Mouse (Mus musculus): ENCODE data around the gene Vps25.

Gene Vps25

GRCm38 (mm10) chr11:101269577-101270116 lies 16.1 kb downstream of the Vps25 start:
- in situ Hi-C loops (cut with MboI, MseI): no loop called here

- in situ Hi-C loops (cut with MboI, MseI): no loop called here
Observed at GRCm38 (mm10) chr11:101272446-101272845, 18.9 kb downstream of the Vps25 start.

- in situ Hi-C loops (cut with MboI, MseI): no loop called here
Observed at GRCm38 (mm10) chr11:101275309-101275708, 21.8 kb downstream of the Vps25 start.

- in situ Hi-C loops (cut with MboI, MseI): no loop called here
Observed at GRCm38 (mm10) chr11:101276319-101277070, 23.0 kb downstream of the Vps25 start.

GRCm38 (mm10) chr11:101277381-101278222 lies 24.1 kb downstream of the Vps25 start:
- in situ Hi-C loops (cut with MboI, MseI): no loop called here

- in situ Hi-C loops (cut with MboI, MseI): no loop called here
Observed at GRCm38 (mm10) chr11:101278223-101279192, 25.0 kb downstream of the Vps25 start, which contains the start of the genes Cntd1 and Coa3. TSS of gene Cntd1 (plus strand) at chr11:101279012. TSS of gene Coa3 (minus strand) at chr11:101279114.

GRCm38 (mm10) chr11:101279193-101279569 lies 25.7 kb downstream of the Vps25 start:
- in situ Hi-C loops (cut with MboI, MseI): no loop called here

GRCm38 (mm10) chr11:101280837-101281236 lies 27.3 kb downstream of the Vps25 start:
- in situ Hi-C loops (cut with MboI, MseI): no loop called here

- in situ Hi-C loops (cut with MboI, MseI): no loop called here
Observed at GRCm38 (mm10) chr11:101282896-101283295, 29.4 kb downstream of the Vps25 start.

GRCm38 (mm10) chr11:101283805-101284204 lies 30.3 kb downstream of the Vps25 start:
- in situ Hi-C loops (cut with MboI, MseI): no loop called here

- in situ Hi-C loops (cut with MboI, MseI): no loop called here
Observed at GRCm38 (mm10) chr11:101287306-101287705, 33.8 kb downstream of the Vps25 start.

GRCm38 (mm10) chr11:101291231-101291630 lies 37.7 kb downstream of the Vps25 start:
- in situ Hi-C loops (cut with MboI, MseI): loop anchor here (10.0 kb wide), 1 partner anchor 86 kb away; no protein-coding TSS in a partner anchor

GRCm38 (mm10) chr11:101295191-101295590 lies 41.7 kb downstream of the Vps25 start:
- in situ Hi-C loops (cut with MboI, MseI): loop anchor here (10.0 kb wide), 1 partner anchor 90 kb away; no protein-coding TSS in a partner anchor

- in situ Hi-C loops (cut with MboI, MseI): no loop called here
Observed at GRCm38 (mm10) chr11:101300881-101301280, 47.4 kb downstream of the Vps25 start.

- in situ Hi-C loops (cut with MboI, MseI): no loop called here
Observed at GRCm38 (mm10) chr11:101301299-101302003, 47.9 kb downstream of the Vps25 start.

GRCm38 (mm10) chr11:101302004-101302798 lies 48.7 kb downstream of the Vps25 start, which contains the start of gene Becn1:
TSS of gene Becn1 (minus strand) at chr11:101302286.
- in situ Hi-C loops (cut with MboI, MseI): no loop called here

GRCm38 (mm10) chr11:101307744-101308143 lies 54.2 kb downstream of the Vps25 start:
- in situ Hi-C loops (cut with MboI, MseI): no loop called here
